Mouse (Mus musculus) forebrain, embryonic 13.5 days (tissue): ENCODE results near the gene Cdc7. TPM values are rescaled to one million over a fixed set of nuclear protein-coding genes. Genes with fewer than 3 reads are reported as not detected.

Source experiments
- ATAC-seq: fragments of 200-750 bp; cut with Nextera tagmentation; 2 replicates; pipeline ENCODE4 v1.8.0; 2017
- H3K27ac ChIP-seq: fragments of 300-500 bp; sonication (generic); 2 replicates; pipeline ENCODE4 v1.5.1; 2015; ENCODE audit warnings: inconsistent platforms, mild to moderate bottlenecking, moderate library complexity
- H3K27me3 ChIP-seq: fragments of 300-500 bp; sonication (generic); 2 replicates; pipeline ENCODE4 v1.6.1; 2015; ENCODE audit warnings: mild to moderate bottlenecking, inconsistent platforms
- H3K36me3 ChIP-seq: fragments of 300-500 bp; sonication (generic); 2 replicates; pipeline ENCODE4 v1.6.1; 2015; ENCODE audit warnings: mild to moderate bottlenecking, inconsistent platforms; ENCODE audit not compliant: poor library complexity, severe bottlenecking
- H3K4me1 ChIP-seq: fragments of 300-500 bp; sonication (generic); 2 replicates; pipeline ENCODE4 v1.6.1; 2015; ENCODE audit warnings: inconsistent platforms
- H3K4me2 ChIP-seq: fragments of 300-500 bp; sonication (generic); 2 replicates; pipeline ENCODE4 v1.6.1; 2015; ENCODE audit warnings: inconsistent platforms, mild to moderate bottlenecking, moderate library complexity
- H3K4me3 ChIP-seq: fragments of 300-500 bp; sonication (generic); 2 replicates; pipeline ENCODE4 v1.5.1; 2015; ENCODE audit warnings: mild to moderate bottlenecking, inconsistent platforms
- H3K9ac ChIP-seq: fragments of 300-500 bp; sonication (generic); 2 replicates; pipeline ENCODE4 v1.6.1; 2015; ENCODE audit warnings: mild to moderate bottlenecking, inconsistent platforms
- H3K9me3 ChIP-seq: fragments of 300-500 bp; sonication (generic); replicated peaks from 2 replicates; pipeline ENCODE4 v1.6.1; 2016; ENCODE audit warnings: inconsistent platforms
- WGBS: fragments of 180-500 bp; shearing (Covaris S2); methylation state at CpG from one replicate; pipeline ENCODE4 v1.1.7; 2015; 5-methylcytosine and 5-hydroxymethylcytosine counted together
- polyA plus RNA-seq: library from polyadenylated mRNA; unstranded; fragments of >200 nt; fragmentation: Nextera tagmentation; extraction: Ambion mirVana; gene quantifications from 2 replicates; pipeline ENCODE4 v1.2.1, GENCODE M21; 2015

Gene Cdc7
- polyA plus RNA-seq, 1 experiment from 2014 or later = 43.1 TPM

GRCm38 (mm10) chr5:107029801-107030200 lies 65.7 kb downstream of the Cdc7 start:
- 81% methylated on average over 4 of the region's 4 CpGs for WGBS
- H3K4me1 ChIP-seq = no peaks in the 10 kb centered on the region
- no peaks in the 10 kb centered on the region for H3K27me3 ChIP-seq
- no peak overlapping the region for H3K4me3 ChIP-seq
- no peak overlapping the region for H3K27ac ChIP-seq
- no peak overlapping the region for H3K4me2 ChIP-seq
- H3K36me3 ChIP-seq = no peaks in the 10 kb centered on the region
- H3K9me3 ChIP-seq = no peaks in the 10 kb centered on the region
- no peak overlapping the region for H3K9ac ChIP-seq
- ATAC-seq = no peak

GRCm38 (mm10) chr5:107030821-107031220 lies 66.7 kb downstream of the Cdc7 start:
- WGBS = 94% methylated on average over 10 of the region's 10 CpGs
- Histone ChIP-seq H3K27me3 (no peaks in the 10 kb centered on the region), H3K9ac (no peak overlapping the region), H3K27ac (no peak overlapping the region), H3K4me2 (no peak overlapping the region), H3K36me3 (no peaks in the 10 kb centered on the region), H3K4me3 (no peak overlapping the region), H3K9me3 (no peaks in the 10 kb centered on the region), H3K4me1 (no peaks in the 10 kb centered on the region)
- no peak for ATAC-seq

Other genes with a start within 250 kb of the Cdc7 start
- gene Hfm1, start 38.0 kb upstream of the Cdc7 start, polyA plus RNA-seq = 5.5 and 6.0 TPM in 2 replicates